Mouse (Mus musculus): ENCODE results near the gene Pde4b. TPM values are rescaled to one million over a fixed set of nuclear protein-coding genes. Genes with fewer than 3 reads are reported as not detected.

Gene Pde4b
- polyA plus RNA-seq, 1 experiment from 2014 or later: 15.6 TPM

GRCm38 (mm10) chr4:102555566-102555965 lies 468.2 kb downstream of the Pde4b start:
- ATAC-seq (ENCODE audit: low FRiP score, low read depth): no peak
- 74% methylated on average over 7 of the region's 7 CpGs for WGBS
- Histone ChIP-seq H3K27ac (no peak overlapping the region), H3K9ac (no peak overlapping the region), H3K4me3 (no peak overlapping the region), H3K36me3 (no peaks in the 10 kb centered on the region), H3K4me1 (no peaks in the 10 kb centered on the region), H3K27me3 (replicated peaks) (no peaks in the 10 kb centered on the region), H3K9me3 (no peaks in the 10 kb centered on the region), H3K4me2 (replicated peaks) (no peak overlapping the region)

- WGBS: 76% methylated on average over 2 of the region's 2 CpGs
Measured at GRCm38 (mm10) chr4:102557006-102557405, 469.7 kb downstream of the Pde4b start.

GRCm38 (mm10) chr4:102557508-102558220 lies 470.3 kb downstream of the Pde4b start:
- ATAC-seq (ENCODE audit: low FRiP score, low read depth): no peak
- no peaks in the 10 kb centered on the region for H3K4me1 ChIP-seq

More at GRCm38 (mm10) chr4:102557006-102557405, 469.7 kb downstream of the Pde4b start:
- H3K27ac ChIP-seq: no peak overlapping the region
- no peak overlapping the region for H3K4me3 ChIP-seq
- no peaks in the 10 kb centered on the region for H3K9me3 ChIP-seq
- H3K27me3 ChIP-seq (replicated peaks): no peaks in the 10 kb centered on the region
- no peak for ATAC-seq (ENCODE audit: low FRiP score, low read depth)
- H3K9ac ChIP-seq: no peak overlapping the region
- no peak overlapping the region for H3K4me2 ChIP-seq (replicated peaks)
- H3K36me3 ChIP-seq: no peaks in the 10 kb centered on the region
- H3K4me1 ChIP-seq: no peaks in the 10 kb centered on the region

GRCm38 (mm10) chr4:102558328-102558727 lies 471.0 kb downstream of the Pde4b start:
- no peak overlapping the region for H3K4me3 ChIP-seq
- H3K9me3 ChIP-seq: no peaks in the 10 kb centered on the region
- no peak overlapping the region for H3K4me2 ChIP-seq (replicated peaks)
- no peak for ATAC-seq (ENCODE audit: low FRiP score, low read depth)
- H3K27me3 ChIP-seq (replicated peaks): no peaks in the 10 kb centered on the region
- H3K9ac ChIP-seq: no peak overlapping the region
- 80% methylated on average over 3 of the region's 3 CpGs for WGBS
- no peak overlapping the region for H3K27ac ChIP-seq
- H3K36me3 ChIP-seq: no peaks in the 10 kb centered on the region
- H3K4me1 ChIP-seq: no peaks in the 10 kb centered on the region

More at GRCm38 (mm10) chr4:102557508-102558220, 470.3 kb downstream of the Pde4b start:
- Histone ChIP-seq H3K4me2 (replicated peaks) (no peak overlapping the region), H3K4me3 (no peak overlapping the region), H3K36me3 (no peaks in the 10 kb centered on the region), H3K27ac (no peak overlapping the region), H3K9me3 (no peaks in the 10 kb centered on the region), H3K27me3 (replicated peaks) (no peaks in the 10 kb centered on the region), H3K9ac (no peak overlapping the region)
- WGBS: 76% methylated on average over 9 of the region's 9 CpGs

- Histone ChIP-seq H3K27me3 (replicated peaks) (no peaks in the 10 kb centered on the region), H3K4me3 (no peak overlapping the region), H3K36me3 (no peaks in the 10 kb centered on the region), H3K9me3 (no peaks in the 10 kb centered on the region), H3K4me2 (replicated peaks) (no peak overlapping the region), H3K9ac (no peak overlapping the region), H3K27ac (no peak overlapping the region), H3K4me1 (no peaks in the 10 kb centered on the region)
- WGBS: 71% methylated on average over 12 of the region's 12 CpGs
- no peak for ATAC-seq (ENCODE audit: low FRiP score, low read depth)
Measured at GRCm38 (mm10) chr4:102560676-102561280, 473.4 kb downstream of the Pde4b start.

- no peaks in the 10 kb centered on the region for H3K36me3 ChIP-seq
- peaks cover under 1% of the 10 kb centered on the region for H3K4me1 ChIP-seq
- ATAC-seq (ENCODE audit: low FRiP score, low read depth): no peak
- H3K9me3 ChIP-seq: no peaks in the 10 kb centered on the region
- H3K27me3 ChIP-seq (replicated peaks): no peaks in the 10 kb centered on the region
- no peak overlapping the region for H3K9ac ChIP-seq
- 85% methylated on average over 9 of the region's 9 CpGs for WGBS
- no peak overlapping the region for H3K4me3 ChIP-seq
- no peak overlapping the region for H3K27ac ChIP-seq
- no peak overlapping the region for H3K4me2 ChIP-seq (replicated peaks)
Measured at GRCm38 (mm10) chr4:102563273-102563855, 476.0 kb downstream of the Pde4b start.

- WGBS: 92% methylated on average over 3 of the region's 3 CpGs
- H3K4me3 ChIP-seq: no peak overlapping the region
- no peaks in the 10 kb centered on the region for H3K36me3 ChIP-seq
- no peaks in the 10 kb centered on the region for H3K9me3 ChIP-seq
- no peaks in the 10 kb centered on the region for H3K27me3 ChIP-seq (replicated peaks)
- H3K4me1 ChIP-seq: peaks cover 4% of the 10 kb centered on the region
- no peak for ATAC-seq (ENCODE audit: low FRiP score, low read depth)
- H3K4me2 ChIP-seq (replicated peaks): no peak overlapping the region
- no peak overlapping the region for H3K9ac ChIP-seq
- H3K27ac ChIP-seq: no peak overlapping the region
Measured at GRCm38 (mm10) chr4:102564286-102564685, 476.9 kb downstream of the Pde4b start.

- H3K9me3 ChIP-seq: no peaks in the 10 kb centered on the region
- H3K27me3 ChIP-seq (replicated peaks): no peaks in the 10 kb centered on the region
- H3K9ac ChIP-seq: no peak overlapping the region
- H3K27ac ChIP-seq: no peak overlapping the region
- H3K4me3 ChIP-seq: no peak overlapping the region
- H3K4me2 ChIP-seq (replicated peaks): no peak overlapping the region
- ATAC-seq (ENCODE audit: low FRiP score, low read depth): no peak
- H3K36me3 ChIP-seq: no peaks in the 10 kb centered on the region
- peaks cover 15% of the 10 kb centered on the region for H3K4me1 ChIP-seq
- WGBS: 30% methylated on average over 1 of the region's 1 CpGs
Measured at GRCm38 (mm10) chr4:102566421-102566820, 479.1 kb downstream of the Pde4b start.

GRCm38 (mm10) chr4:102567111-102567510 lies 479.8 kb downstream of the Pde4b start:
- H3K27me3 ChIP-seq (replicated peaks): no peaks in the 10 kb centered on the region
- no peaks in the 10 kb centered on the region for H3K36me3 ChIP-seq
- H3K4me3 ChIP-seq: no peak overlapping the region
- no peak overlapping the region for H3K9ac ChIP-seq
- WGBS: 57% methylated on average over 2 of the region's 2 CpGs
- no peak overlapping the region for H3K27ac ChIP-seq
- H3K9me3 ChIP-seq: no peaks in the 10 kb centered on the region
- no peak overlapping the region for H3K4me2 ChIP-seq (replicated peaks)
- peaks cover 15% of the 10 kb centered on the region for H3K4me1 ChIP-seq
- no peak for ATAC-seq (ENCODE audit: low FRiP score, low read depth)

GRCm38 (mm10) chr4:102567676-102568254 lies 480.4 kb downstream of the Pde4b start:
- 32% methylated on average over 4 of the region's 4 CpGs for WGBS
- Histone ChIP-seq H3K9ac (no peak overlapping the region), H3K4me2 (replicated peaks) (no peak overlapping the region), H3K9me3 (no peaks in the 10 kb centered on the region), H3K27ac (no peak overlapping the region), H3K4me3 (no peak overlapping the region), H3K4me1 (peaks cover 15% of the 10 kb centered on the region), H3K27me3 (replicated peaks) (no peaks in the 10 kb centered on the region), H3K36me3 (no peaks in the 10 kb centered on the region)
- ATAC-seq (ENCODE audit: low FRiP score, low read depth): no peak

GRCm38 (mm10) chr4:102568591-102568990 lies 481.2 kb downstream of the Pde4b start:
- H3K27me3 ChIP-seq (replicated peaks): no peaks in the 10 kb centered on the region
- 8% methylated on average over 4 of the region's 4 CpGs for WGBS

GRCm38 (mm10) chr4:102569101-102569583 lies 481.8 kb downstream of the Pde4b start:
- no peak overlapping the region for H3K9ac ChIP-seq
- H3K27ac ChIP-seq: no peak overlapping the region
- H3K4me1 ChIP-seq: peaks cover 15% of the 10 kb centered on the region
- no peaks in the 10 kb centered on the region for H3K9me3 ChIP-seq
- H3K4me3 ChIP-seq: no peak overlapping the region
- whole genome bisulfite sequencing: 28% methylated on average over 8 of the region's 8 CpGs
- ATAC-seq (ENCODE audit: low FRiP score, low read depth): no peak
- peak overlapping the region; percentile 8; the same call in 1 of the 2 replicates for H3K4me2 ChIP-seq (replicated peaks)
- H3K36me3 ChIP-seq: no peaks in the 10 kb centered on the region
- H3K27me3 ChIP-seq (replicated peaks): no peaks in the 10 kb centered on the region

More at GRCm38 (mm10) chr4:102568591-102568990, 481.2 kb downstream of the Pde4b start:
- H3K9ac ChIP-seq: no peak overlapping the region
- H3K4me3 ChIP-seq: no peak overlapping the region
- H3K9me3 ChIP-seq: no peaks in the 10 kb centered on the region
- H3K4me1 ChIP-seq: peaks cover 15% of the 10 kb centered on the region
- no peak for ATAC-seq (ENCODE audit: low FRiP score, low read depth)
- peak overlapping the region; percentile 8; the same call in 1 of the 2 replicates for H3K4me2 ChIP-seq (replicated peaks)
- no peak overlapping the region for H3K27ac ChIP-seq
- H3K36me3 ChIP-seq: no peaks in the 10 kb centered on the region
